Mouse (Mus musculus): ENCODE data around the gene Madd.

DNA sequence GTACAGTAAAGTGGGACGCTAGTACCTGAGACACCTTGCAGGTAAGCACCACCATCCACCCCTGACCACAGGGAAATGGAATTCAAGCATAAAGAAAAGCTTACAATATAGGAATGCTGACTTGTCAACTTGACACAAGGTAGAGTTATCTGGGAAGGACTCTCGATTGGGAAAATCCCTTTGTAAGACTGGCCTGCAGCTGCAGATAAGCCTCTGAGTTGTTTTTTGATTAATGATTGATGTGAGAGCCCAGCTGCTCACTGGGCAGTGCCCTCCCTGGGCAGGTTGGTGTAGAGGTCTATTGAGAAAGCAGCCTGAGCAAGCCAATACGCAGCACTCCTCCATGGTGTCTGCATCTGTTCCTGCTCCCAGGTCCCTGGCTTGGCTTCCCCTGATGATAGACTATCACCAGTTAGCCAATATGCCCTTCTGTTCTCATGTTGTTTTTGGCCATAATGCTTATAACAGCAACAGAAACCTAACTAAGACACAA is 30.7 kb downstream of the Madd start:
- TF ChIP-seq CTCF (IDR thresholded peaks at IDR 0.05; ENCODE audit: extremely low read depth, insufficient read depth, low read length) (no peak), POLR2A (IDR thresholded peaks at IDR 0.05; ENCODE audit: extremely low read depth, insufficient read depth, low read length) (no peak)

Data from cortical plate, adult 2 months (tissue).